Mouse (Mus musculus): Measurements from ENCODE around the gene Txn1. TPM values are rescaled to one million over a fixed set of nuclear protein-coding genes. Genes with fewer than 3 reads are reported as not detected.
A peak's percentile ranks its signal among the peaks of the same experiment; 100 is the strongest.

Gene Txn1
- polyA plus RNA-seq, 1 experiment from 2014 or later = 362 TPM

- Histone ChIP-seq H3K9ac (ENCODE audit: low read length) (no peak overlapping the region), H3K27me3 (replicated peaks; ENCODE audit: control insufficient read depth, insufficient read depth, low read length) (no peaks in the 10 kb centered on the region), H3K4me1 (ENCODE audit: control insufficient read depth, insufficient read depth, low read length) (no peaks in the 10 kb centered on the region), H3K36me3 (ENCODE audit: control insufficient read depth, insufficient read depth, low read length) (no peaks in the 10 kb centered on the region), H3K4me3 (ENCODE audit: low read depth, low read length) (no peak overlapping the region), H3K4me2 (ENCODE audit: low read length) (no peak overlapping the region), H3K27ac (ENCODE audit: low read depth, low read length) (no peak overlapping the region), H3K9me3 (replicated peaks; ENCODE audit: control insufficient read depth, low read length) (no peaks in the 10 kb centered on the region)
- DNase-seq (ENCODE audit: low spot score) (peak; percentile 80), ATAC-seq (peak; percentile 34)
- 26% methylated on average over 3 of the region's 3 CpGs for WGBS
These were observed 28.6 kb downstream of the Txn1 start for GRCm38 (mm10) chr4:57927464-57928205.

GRCm38 (mm10) chr4:57924556-57925071 lies 31.6 kb downstream of the Txn1 start:
- Histone ChIP-seq H3K4me1 (ENCODE audit: control insufficient read depth, insufficient read depth, low read length) (peaks cover 2% of the 10 kb centered on the region; the same call in 1 of the 2 replicates), H3K36me3 (ENCODE audit: control insufficient read depth, insufficient read depth, low read length) (no peaks in the 10 kb centered on the region), H3K27ac (ENCODE audit: low read depth, low read length) (no peak overlapping the region), H3K4me2 (ENCODE audit: low read length) (no peak overlapping the region), H3K4me3 (ENCODE audit: low read depth, low read length) (no peak overlapping the region), H3K27me3 (replicated peaks; ENCODE audit: control insufficient read depth, insufficient read depth, low read length) (no peaks in the 10 kb centered on the region), H3K9me3 (replicated peaks; ENCODE audit: control insufficient read depth, low read length) (no peaks in the 10 kb centered on the region), H3K9ac (ENCODE audit: low read length) (no peak overlapping the region)
- ATAC-seq (no peak), DNase-seq (ENCODE audit: low spot score) (no peak)
- WGBS = 78% methylated on average over 6 of the region's 6 CpGs

- Histone ChIP-seq H3K4me2 (ENCODE audit: low read length) (no peak overlapping the region), H3K4me1 (ENCODE audit: control insufficient read depth, insufficient read depth, low read length) (peaks cover 2% of the 10 kb centered on the region; the same call in 1 of the 2 replicates), H3K27me3 (replicated peaks; ENCODE audit: control insufficient read depth, insufficient read depth, low read length) (no peaks in the 10 kb centered on the region), H3K36me3 (ENCODE audit: control insufficient read depth, insufficient read depth, low read length) (no peaks in the 10 kb centered on the region), H3K9ac (ENCODE audit: low read length) (no peak overlapping the region), H3K9me3 (replicated peaks; ENCODE audit: control insufficient read depth, low read length) (no peaks in the 10 kb centered on the region), H3K4me3 (ENCODE audit: low read depth, low read length) (no peak overlapping the region), H3K27ac (ENCODE audit: low read depth, low read length) (no peak overlapping the region)
- no peak for ATAC-seq
- DNase-seq (ENCODE audit: low spot score) = no peak
- 48% methylated on average over 5 of the region's 5 CpGs for WGBS
These were observed 34.0 kb downstream of the Txn1 start for GRCm38 (mm10) chr4:57922171-57922570.

- Histone ChIP-seq H3K27me3 (replicated peaks; ENCODE audit: control insufficient read depth, insufficient read depth, low read length) (no peaks in the 10 kb centered on the region), H3K4me1 (ENCODE audit: control insufficient read depth, insufficient read depth, low read length) (peaks cover 6% of the 10 kb centered on the region), H3K4me3 (ENCODE audit: low read depth, low read length) (no peak overlapping the region), H3K4me2 (ENCODE audit: low read length) (no peak overlapping the region), H3K9me3 (replicated peaks; ENCODE audit: control insufficient read depth, low read length) (no peaks in the 10 kb centered on the region), H3K9ac (ENCODE audit: low read length) (no peak overlapping the region), H3K36me3 (ENCODE audit: control insufficient read depth, insufficient read depth, low read length) (no peaks in the 10 kb centered on the region), H3K27ac (ENCODE audit: low read depth, low read length) (no peak overlapping the region)
- 78% methylated on average over 1 of the region's 1 CpGs for WGBS
- DNase-seq (ENCODE audit: low spot score) (no peak), ATAC-seq (no peak)
These were observed 35.7 kb downstream of the Txn1 start for GRCm38 (mm10) chr4:57920522-57920921.

GRCm38 (mm10) chr4:57919494-57920423 lies 36.5 kb downstream of the Txn1 start:
- no peak overlapping the region for H3K4me2 ChIP-seq (ENCODE audit: low read length)
- peaks cover 6% of the 10 kb centered on the region for H3K4me1 ChIP-seq (ENCODE audit: control insufficient read depth, insufficient read depth, low read length)
- no peak overlapping the region for H3K9ac ChIP-seq (ENCODE audit: low read length)
- no peaks in the 10 kb centered on the region for H3K9me3 ChIP-seq (replicated peaks; ENCODE audit: control insufficient read depth, low read length)
- no peak overlapping the region for H3K27ac ChIP-seq (ENCODE audit: low read depth, low read length)
- WGBS = 8% methylated on average over 8 of the region's 8 CpGs
- no peak overlapping the region for H3K4me3 ChIP-seq (ENCODE audit: low read depth, low read length)
- no peaks in the 10 kb centered on the region for H3K36me3 ChIP-seq (ENCODE audit: control insufficient read depth, insufficient read depth, low read length)
- no peaks in the 10 kb centered on the region for H3K27me3 ChIP-seq (replicated peaks; ENCODE audit: control insufficient read depth, insufficient read depth, low read length)
- peak; percentile 62 for DNase-seq (ENCODE audit: low spot score)
- peak; percentile 71 for ATAC-seq

- Histone ChIP-seq H3K9ac (ENCODE audit: low read length) (no peak overlapping the region), H3K27ac (ENCODE audit: low read depth, low read length) (no peak overlapping the region), H3K4me3 (ENCODE audit: low read depth, low read length) (no peak overlapping the region), H3K4me2 (ENCODE audit: low read length) (no peak overlapping the region), H3K4me1 (ENCODE audit: control insufficient read depth, insufficient read depth, low read length) (peaks cover 4% of the 10 kb centered on the region), H3K9me3 (replicated peaks; ENCODE audit: control insufficient read depth, low read length) (no peaks in the 10 kb centered on the region), H3K36me3 (ENCODE audit: control insufficient read depth, insufficient read depth, low read length) (no peaks in the 10 kb centered on the region), H3K27me3 (replicated peaks; ENCODE audit: control insufficient read depth, insufficient read depth, low read length) (no peaks in the 10 kb centered on the region)
- 76% methylated on average over 4 of the region's 4 CpGs for WGBS
- DNase-seq (ENCODE audit: low spot score) (no peak), ATAC-seq (no peak)
These were observed 39.5 kb downstream of the Txn1 start for GRCm38 (mm10) chr4:57916711-57917110.

GRCm38 (mm10) chr4:57916201-57916661 lies 40.0 kb downstream of the Txn1 start, which contains the start of gene D630039A03Rik:
Gene D630039A03Rik (minus strand): TSS chr4:57916297.
- DNase-seq (ENCODE audit: low spot score) (no peak), ATAC-seq (no peak)
- no peaks in the 10 kb centered on the region for H3K27me3 ChIP-seq (replicated peaks; ENCODE audit: control insufficient read depth, insufficient read depth, low read length)
- 26% methylated on average over 9 of the region's 9 CpGs for WGBS
- no peak within 1 kb of the TSS for H3K4me2 ChIP-seq (ENCODE audit: low read length)
- H3K4me1 ChIP-seq (ENCODE audit: control insufficient read depth, insufficient read depth, low read length) = peaks cover 4% of the 10 kb centered on the region
- no peak within 1 kb of the TSS for H3K4me3 ChIP-seq (ENCODE audit: low read depth, low read length)
- H3K9ac ChIP-seq (ENCODE audit: low read length) = no peak within 1 kb of the TSS
- H3K9me3 ChIP-seq (replicated peaks; ENCODE audit: control insufficient read depth, low read length) = no peaks in the 10 kb centered on the region
- no peaks in the 10 kb centered on the region for H3K36me3 ChIP-seq (ENCODE audit: control insufficient read depth, insufficient read depth, low read length)
- H3K27ac ChIP-seq (ENCODE audit: low read depth, low read length) = no peak within 1 kb of the TSS

- Histone ChIP-seq H3K36me3 (ENCODE audit: control insufficient read depth, insufficient read depth, low read length) (no peaks in the 10 kb centered on the region), H3K4me2 (ENCODE audit: low read length) (no peak overlapping the region), H3K4me3 (ENCODE audit: low read depth, low read length) (no peak overlapping the region), H3K27me3 (replicated peaks; ENCODE audit: control insufficient read depth, insufficient read depth, low read length) (no peaks in the 10 kb centered on the region), H3K4me1 (ENCODE audit: control insufficient read depth, insufficient read depth, low read length) (peaks cover 4% of the 10 kb centered on the region), H3K27ac (ENCODE audit: low read depth, low read length) (no peak overlapping the region), H3K9ac (ENCODE audit: low read length) (no peak overlapping the region), H3K9me3 (replicated peaks; ENCODE audit: control insufficient read depth, low read length) (no peaks in the 10 kb centered on the region)
- WGBS = 40% methylated on average over 17 of the region's 17 CpGs
- DNase-seq (ENCODE audit: low spot score) (no peak), ATAC-seq (no peak)
These were observed 40.8 kb downstream of the Txn1 start for GRCm38 (mm10) chr4:57915216-57915965.

Measured in forebrain, embryonic 14.5 days (tissue).